Mouse (Mus musculus): ENCODE data around the gene Lrrc42.
A peak's percentile ranks its signal among the peaks of the same experiment; 100 is the strongest.

Gene Lrrc42

DNA sequence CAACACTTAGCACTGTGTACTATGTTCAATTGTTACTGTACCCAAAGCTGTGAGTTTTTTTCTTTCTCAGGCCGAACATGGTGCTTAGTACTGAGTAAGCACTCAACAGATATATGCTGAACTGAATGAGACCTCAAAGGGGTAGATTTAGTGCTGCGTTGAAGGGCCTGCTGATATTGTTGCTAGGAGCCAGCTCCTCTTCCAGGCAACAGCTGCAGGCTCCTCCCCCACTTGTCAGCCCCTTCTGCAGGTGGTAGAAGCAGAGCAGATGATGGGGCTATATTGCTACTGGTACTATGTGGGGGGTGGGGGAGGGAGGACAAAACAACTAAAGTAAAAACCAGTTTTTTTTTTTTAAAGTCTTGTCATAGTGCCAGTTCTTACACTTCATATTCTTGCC lies 3.9 kb downstream of the Lrrc42 start:
- DNase-seq (ENCODE audit: low read depth, low spot score): no peak

DNA sequence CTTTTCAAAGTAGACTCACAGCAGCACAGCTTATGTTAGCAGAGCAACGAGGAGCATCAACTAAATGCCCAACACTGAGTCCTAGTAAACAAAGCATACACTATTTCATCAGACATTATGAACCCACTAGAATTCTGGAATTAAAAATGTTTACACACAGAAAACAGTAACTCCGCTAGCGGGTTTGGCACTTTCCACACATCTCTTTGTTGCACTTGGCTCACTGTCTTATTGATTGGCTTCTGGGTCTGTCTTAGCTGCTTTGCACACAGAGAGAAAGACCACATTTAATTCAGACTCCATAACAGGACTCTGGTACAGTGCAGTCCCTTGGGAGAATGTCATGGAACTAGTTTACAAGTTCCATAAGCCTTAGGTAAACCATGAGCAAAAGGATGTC lies 5.3 kb downstream of the Lrrc42 start:
- no peak for DNase-seq (ENCODE audit: low read depth, low spot score)

DNA sequence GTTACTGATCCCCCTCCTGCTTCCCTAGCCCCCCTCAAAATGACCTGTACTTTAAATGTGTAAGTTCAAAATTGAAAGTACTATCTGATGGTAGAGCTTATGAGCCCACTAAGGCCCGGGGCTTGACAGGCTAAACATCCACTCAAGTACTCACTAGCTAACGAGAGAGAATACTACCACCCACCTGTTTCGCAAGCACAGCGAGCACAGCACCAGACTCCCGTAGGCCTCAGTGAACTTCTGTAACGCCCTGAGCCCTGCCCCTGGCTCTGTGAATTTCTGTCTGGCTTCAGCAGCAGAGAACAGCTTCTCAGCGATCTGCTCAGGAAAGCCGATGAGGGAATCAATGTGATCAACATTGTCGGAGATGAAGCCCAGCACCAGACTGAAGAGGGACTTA lies 6.2 kb downstream of the Lrrc42 start:
- DNase-seq (ENCODE audit: low read depth, low spot score): no peak

DNA sequence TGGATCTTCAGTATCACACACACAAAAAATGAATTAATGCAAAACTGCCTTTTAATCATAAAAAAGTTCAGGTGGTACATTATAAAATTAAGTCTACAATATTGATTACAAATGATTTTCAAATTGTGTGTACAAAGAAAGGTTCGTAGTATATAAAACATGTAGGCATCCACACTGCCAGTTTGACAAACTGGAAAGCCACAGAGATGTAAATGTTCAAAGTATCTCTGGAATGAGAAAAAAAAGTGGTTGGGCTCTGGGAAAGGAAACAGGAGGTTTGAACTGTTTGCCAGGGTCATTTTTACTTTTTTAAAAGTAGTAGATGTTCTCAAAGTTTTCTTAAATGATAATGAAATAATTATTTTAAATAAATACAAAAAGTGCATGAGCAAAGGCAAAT lies 7.3 kb downstream of the Lrrc42 start:
- DNase-seq (ENCODE audit: low read depth, low spot score): no peak

- no peak for DNase-seq (ENCODE audit: low read depth, low spot score)
Observed at GRCm38 (mm10) chr4:107245368-107245767, 8.0 kb downstream of the Lrrc42 start.

- DNase-seq (ENCODE audit: low read depth, low spot score): no peak
Observed at GRCm38 (mm10) chr4:107243365-107244333, 9.7 kb downstream of the Lrrc42 start.

DNA sequence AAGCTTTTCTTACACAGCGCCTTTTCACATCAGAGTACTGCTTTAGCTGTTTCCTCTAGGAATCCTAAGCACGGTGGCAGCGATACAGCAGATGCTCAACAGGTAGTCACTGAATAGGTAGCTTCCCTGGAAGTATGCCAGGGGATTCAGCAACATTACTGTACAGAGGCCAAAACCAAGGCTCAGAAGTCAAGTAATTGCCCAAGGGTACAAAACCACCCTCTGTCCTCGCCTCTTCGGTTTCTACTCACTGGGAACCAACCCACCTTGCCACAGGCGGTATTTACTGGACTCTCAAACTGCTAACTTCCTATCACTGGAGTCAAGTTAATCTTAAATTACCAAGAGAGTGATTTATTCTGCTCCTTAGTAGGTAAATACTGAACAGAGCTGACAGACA lies 13.1 kb downstream of the Lrrc42 start:
- DNase-seq (ENCODE audit: low read depth, low spot score): no peak

GRCm38 (mm10) chr4:107238253-107238652 lies 15.1 kb downstream of the Lrrc42 start:
- DNase-seq (ENCODE audit: low read depth, low spot score): no peak

DNA sequence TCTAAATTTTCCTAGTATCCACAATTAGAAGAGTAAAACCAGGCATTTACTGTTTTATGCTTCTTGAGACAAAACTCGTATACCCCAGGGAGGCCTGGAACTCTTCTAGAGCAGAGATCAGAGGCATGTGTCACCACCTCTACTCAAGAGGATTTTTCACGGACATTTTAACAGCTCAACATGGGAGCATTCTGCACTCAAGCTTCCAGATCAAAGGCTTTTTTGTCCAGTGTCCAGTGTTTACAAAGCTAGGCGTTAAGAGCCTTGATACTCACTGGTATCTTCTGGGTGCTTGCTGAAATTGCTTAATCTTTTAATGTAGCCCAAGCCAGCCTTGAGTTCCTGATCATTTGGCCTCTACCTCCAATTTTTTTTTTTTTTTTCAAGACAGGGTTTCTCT lies 21.1 kb downstream of the Lrrc42 start:
- DNase-seq (ENCODE audit: low read depth, low spot score): no peak

DNA sequence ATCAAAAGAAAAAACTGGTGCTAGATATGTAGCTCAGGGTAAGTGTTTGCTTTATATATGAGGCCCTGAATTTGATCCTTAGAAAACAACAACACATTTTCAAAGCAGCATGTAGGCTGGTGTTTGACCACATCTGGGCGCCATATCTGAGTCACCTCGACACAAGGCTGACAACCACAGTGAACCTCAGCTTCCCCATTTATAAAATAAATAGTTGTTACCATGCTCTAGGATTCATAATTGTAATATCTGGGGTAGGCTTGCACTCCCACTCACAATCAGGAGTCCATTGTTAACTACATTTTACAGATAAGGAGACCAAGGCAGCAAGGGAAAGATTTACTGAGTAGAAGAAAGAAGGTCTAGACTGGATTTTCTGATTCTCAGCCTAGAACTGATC lies 27.0 kb downstream of the Lrrc42 start:
- no peak for DNase-seq (ENCODE audit: low read depth, low spot score)

DNA sequence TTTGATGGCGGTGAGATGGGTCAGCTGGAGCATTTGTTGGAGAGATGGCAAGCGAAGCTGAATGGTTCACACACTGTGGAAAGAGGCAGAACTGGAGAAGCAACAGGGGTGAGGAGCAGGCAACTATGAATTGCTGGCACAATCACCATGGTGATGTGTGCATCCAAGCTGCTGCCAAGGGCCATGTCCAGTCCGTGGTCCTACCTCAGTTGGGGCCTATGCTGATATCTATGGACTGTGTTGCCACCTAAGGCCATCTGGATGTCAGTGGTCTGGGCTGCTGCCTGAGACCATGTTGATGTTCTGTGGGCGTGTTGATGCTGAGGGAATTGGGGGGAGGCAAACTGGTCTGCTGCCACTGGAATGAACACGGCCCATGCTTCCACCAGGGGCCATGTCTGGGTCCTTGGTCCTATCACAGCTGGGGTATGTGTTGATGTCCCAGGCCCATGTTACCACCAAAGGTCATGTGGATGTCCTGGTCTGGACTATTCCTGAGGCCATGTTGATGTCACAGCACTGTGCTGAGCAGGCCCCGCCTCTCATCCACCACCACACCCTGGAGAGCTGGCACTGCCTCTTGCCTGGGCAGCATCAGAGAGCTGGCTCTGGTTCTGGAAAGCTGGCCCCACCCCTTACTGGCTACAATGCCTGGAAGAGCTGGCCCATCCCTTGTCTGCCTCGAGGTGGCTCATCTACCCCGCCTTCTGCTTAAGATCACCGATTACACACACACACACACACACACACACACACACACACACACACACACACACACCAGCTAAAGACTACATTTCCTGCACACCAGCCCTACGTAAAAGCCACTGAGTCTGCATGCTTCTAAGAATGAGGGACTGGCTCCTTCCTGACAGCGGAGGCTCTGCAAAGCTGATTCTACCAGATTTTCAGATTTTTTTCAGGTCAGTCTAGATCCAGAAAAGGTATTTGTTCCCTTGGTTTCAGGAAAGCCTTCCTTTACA lies 29.8 kb downstream of the Lrrc42 start:
- peak; percentile 62 for DNase-seq (ENCODE audit: low read depth, low spot score)

DNA sequence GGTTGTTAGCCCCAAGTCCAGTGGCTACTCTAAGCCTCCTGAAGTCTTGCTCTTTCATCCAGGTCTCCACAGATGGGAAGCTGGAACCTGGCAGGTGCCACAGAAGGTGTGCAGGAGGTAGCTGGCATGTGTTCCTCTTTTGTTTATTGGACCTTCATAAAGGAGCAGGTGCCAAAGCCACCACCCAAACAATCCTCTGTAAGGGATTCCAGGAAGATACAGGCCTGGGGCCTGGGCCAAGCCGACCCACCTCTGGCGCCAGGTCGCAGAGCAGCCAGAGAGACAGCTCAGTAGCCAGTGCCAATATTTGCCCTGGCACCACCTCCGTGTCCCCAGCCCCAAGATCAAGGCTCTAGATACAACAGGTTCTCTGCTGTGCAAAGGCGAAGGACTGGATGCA lies 31.8 kb downstream of the Lrrc42 start:
- DNase-seq (ENCODE audit: low read depth, low spot score): no peak

- DNase-seq (ENCODE audit: low read depth, low spot score): no peak
Observed at GRCm38 (mm10) chr4:107217574-107217973, 35.8 kb downstream of the Lrrc42 start.

DNA sequence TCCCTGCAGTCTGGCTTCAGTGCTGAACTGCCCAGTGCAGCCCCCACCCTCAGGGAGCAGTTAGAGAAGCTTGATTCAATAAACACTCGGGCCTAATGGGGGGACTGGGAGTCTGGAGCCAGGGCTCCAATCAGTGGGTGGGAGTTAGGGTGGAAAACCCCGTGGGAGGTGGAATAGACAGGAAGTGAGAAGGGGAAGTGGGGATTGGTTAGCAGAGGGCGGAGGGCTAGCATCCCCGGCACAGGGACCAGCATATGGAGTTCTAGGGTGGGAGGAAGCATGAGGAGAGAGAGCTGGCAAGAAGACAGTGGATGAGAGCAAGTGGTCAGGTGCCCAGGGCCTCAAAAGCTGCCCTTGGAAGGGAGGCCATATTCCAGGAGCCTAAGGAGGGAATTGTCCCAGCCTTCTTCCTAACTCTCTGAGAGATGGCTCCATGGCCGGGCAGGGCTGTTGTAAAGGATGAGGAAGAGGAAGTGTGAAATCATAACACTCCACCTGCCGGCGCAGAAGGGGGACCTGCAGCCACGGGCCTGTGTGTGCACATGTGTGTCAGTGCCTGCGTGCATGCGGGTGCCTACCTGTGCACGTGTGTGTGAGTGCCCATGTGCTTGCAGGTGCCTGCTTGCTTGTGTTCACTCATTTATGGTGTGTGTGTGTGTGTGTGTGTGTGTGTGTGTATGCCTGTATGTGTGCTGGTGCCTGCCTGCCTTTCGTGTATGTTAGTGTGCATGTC lies 39.9 kb downstream of the Lrrc42 start:
- no peak for DNase-seq (ENCODE audit: low read depth, low spot score)

GRCm38 (mm10) chr4:107211936-107212335 lies 41.4 kb downstream of the Lrrc42 start:
- DNase-seq (ENCODE audit: low read depth, low spot score): no peak

GRCm38 (mm10) chr4:107211465-107211864 lies 41.9 kb downstream of the Lrrc42 start:
- DNase-seq (ENCODE audit: low read depth, low spot score): no peak

DNA sequence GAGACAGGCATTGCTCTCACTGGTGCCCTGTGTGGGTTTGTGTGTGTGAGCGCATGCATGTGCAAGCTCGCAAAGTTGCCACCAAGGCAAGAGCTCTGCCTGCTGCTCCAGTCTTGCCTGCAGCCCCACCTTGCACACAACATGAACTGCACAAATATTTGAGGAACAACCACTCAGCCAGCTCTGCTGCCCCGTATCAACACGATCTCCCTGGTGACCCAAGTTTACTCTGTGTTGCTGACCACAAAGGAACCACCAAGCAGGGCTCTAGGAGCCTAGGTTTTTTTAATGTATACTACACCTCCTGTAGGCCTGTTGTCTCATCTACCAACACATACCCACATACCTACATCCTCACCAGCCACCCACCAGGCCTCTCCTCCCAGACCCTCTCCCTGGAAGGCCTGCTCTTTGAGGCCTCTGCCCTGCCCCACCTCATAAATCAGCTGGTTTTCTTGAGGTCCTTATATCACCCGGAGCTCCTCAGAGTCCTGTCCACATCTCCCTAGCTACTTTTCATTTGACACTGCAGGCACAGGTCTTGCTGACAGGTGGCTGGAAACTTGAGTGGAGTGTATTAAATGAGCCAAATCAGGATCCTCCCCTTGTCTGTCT lies 42.7 kb downstream of the Lrrc42 start:
- DNase-seq (ENCODE audit: low read depth, low spot score): peak; percentile 57

- DNase-seq (ENCODE audit: low read depth, low spot score): no peak
Observed at GRCm38 (mm10) chr4:107208880-107209279, 44.5 kb downstream of the Lrrc42 start, which contains the start of gene Ldlrad1. Ldlrad1 (plus strand) TSS chr4:107209180.

DNA sequence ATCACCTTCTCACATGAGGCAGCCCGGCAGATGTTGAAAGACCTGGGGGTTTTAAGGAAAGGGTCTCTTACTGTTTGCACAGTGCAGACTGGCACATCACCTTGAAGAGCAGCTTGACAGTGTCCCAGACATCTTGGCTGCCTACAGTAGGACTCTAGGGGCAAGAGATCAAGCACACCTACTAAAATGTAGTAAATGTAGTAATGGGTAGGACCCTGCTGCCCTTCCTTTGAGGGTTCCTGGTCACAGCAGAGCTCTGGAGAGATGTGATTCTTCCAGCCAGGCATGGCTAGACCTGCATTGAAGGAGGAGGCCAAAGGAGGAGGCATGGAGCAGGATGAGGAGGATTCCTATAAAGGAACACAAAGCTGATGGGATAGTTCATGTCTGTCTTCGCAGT lies 46.3 kb downstream of the Lrrc42 start:
- DNase-seq (ENCODE audit: low read depth, low spot score): no peak

GRCm38 (mm10) chr4:107203001-107203400 lies 50.3 kb downstream of the Lrrc42 start:
- peak; percentile 16 for DNase-seq (ENCODE audit: low read depth, low spot score)

DNA sequence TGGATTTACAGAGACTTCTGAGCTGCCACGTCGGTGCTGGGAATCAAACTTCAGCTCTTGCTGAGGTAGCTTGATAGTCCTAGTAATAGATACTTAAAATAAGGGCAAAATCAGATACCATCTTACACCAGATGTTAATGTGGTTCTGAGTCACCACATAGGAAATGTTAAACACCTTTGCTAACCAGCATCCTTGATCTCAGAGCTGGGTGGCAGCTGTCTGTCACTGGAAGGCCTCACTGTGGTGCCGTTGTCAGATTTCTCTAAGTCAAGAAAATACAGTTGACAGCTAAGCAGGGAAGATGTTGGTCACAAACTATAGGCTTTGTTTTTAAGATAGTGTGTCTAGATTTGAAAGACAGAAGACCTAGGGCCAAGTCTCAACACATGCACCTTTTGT lies 51.6 kb downstream of the Lrrc42 start:
- DNase-seq (ENCODE audit: low read depth, low spot score): peak; percentile 65
